In genomic region chr1:191995488-191995887, GRCm38 (mm10) we compare ENCODE assay signal across 9 mouse cellular contexts. TPM values are rescaled to one million over a fixed set of nuclear protein-coding genes. Genes with fewer than 3 reads are reported as not detected.
DNase-seq lines count a peak whose midpoint lies in the region; ATAC-seq and TF ChIP-seq lines count a peak whose summit lies in the region.
"Had no signal": no experiment of that assay in that cellular context is flagged by ENCODE, and none has a peak within 500 bp of the region (broad histone marks: within the 10 kb centered on the region; RNA-seq: fewer than 3 reads in every experiment).

No protein-coding gene starts in this region.

- H3K27ac ChIP-seq in kidney, embryonic 16.5 days (ENCODE audit: low read length) = no peak overlapping the region
- no peak overlapping the region for H3K27ac ChIP-seq in CH12.LX (ENCODE audit: insufficient read depth, low read depth)
- peak overlapping the region; percentile 72; the same call in 1 of the 2 replicates for H3K27ac ChIP-seq in liver, embryonic 12.5 days
- H3K27ac ChIP-seq: limb, embryonic 15.5 days had no signal

- peak; percentile 51 for DNase-seq in kidney, adult 11 months
- DNase-seq in CH12.LX (ENCODE audit: extremely low read depth) = peak; percentile 63
- DNase-seq in retina, postnatal 1 day = peak; percentile 71

- no peak for ATAC-seq in kidney, embryonic 16.5 days (ENCODE audit: low FRiP score, low TSS enrichment)
- peak; percentile 58 for ATAC-seq in activated CD4-positive, CD25-positive, alpha-beta regulatory T cell, adult 4 months
- ATAC-seq in erythroblast, adult 5-6 weeks (replicated peaks; ENCODE audit: low FRiP score, poor library complexity, severe bottlenecking) = peak; percentile 67; the same call in 1 of the 2 replicates
- no peak for ATAC-seq in liver, embryonic 12.5 days
- ATAC-seq in frontal cortex, adult (ENCODE audit: low TSS enrichment) = no peak

- H3K79me2 ChIP-seq in CH12.LX (replicated peaks; ENCODE audit: control insufficient read depth, extremely low read depth, insufficient read depth, poor library complexity, severe bottlenecking) = no peaks in the 10 kb centered on the region

- TF ChIP-seq POLR2A in CH12.LX (IDR thresholded peaks at IDR 0.05; ENCODE audit: low read depth, low read length) = no peak

- TF ChIP-seq RAD21 in CH12.LX (IDR thresholded peaks at IDR 0.05; ENCODE audit: low read depth, low read length) = peak; percentile 73

- in situ Hi-C loops in CH12.LX (cut with MboI; ENCODE audit: low pct_ligation_motif_present, low pct_unique_long_range_greater_than_20kb, low sequenced_read_pairs) = no loop called here

- no peaks in the 10 kb centered on the region for H3K27me3 ChIP-seq in kidney, embryonic 16.5 days (ENCODE audit: insufficient read depth, low read length)
- no peaks in the 10 kb centered on the region for H3K27me3 ChIP-seq in CH12.LX (replicated peaks)
- H3K27me3 ChIP-seq in liver, embryonic 12.5 days (replicated peaks) = no peaks in the 10 kb centered on the region
- H3K27me3 ChIP-seq: limb, embryonic 15.5 days had no signal

- H3K4me1 ChIP-seq in kidney, embryonic 16.5 days (ENCODE audit: insufficient read depth, low read length) = peaks cover 8% of the 10 kb centered on the region
- H3K4me1 ChIP-seq in CH12.LX (ENCODE audit: control insufficient read depth in 1 of 2, insufficient read depth in 2 of 2) = peaks cover 0 to 12% of the 10 kb centered on the region in 2 experiments; a peak in 1 of 4 replicates
- peaks cover 41% of the 10 kb centered on the region for H3K4me1 ChIP-seq in liver, embryonic 12.5 days

- H3K9me3 ChIP-seq in kidney, embryonic 16.5 days (ENCODE audit: low read length) = peaks cover 4% of the 10 kb centered on the region; the same call in 1 of the 2 replicates
- H3K9me3 ChIP-seq in CH12.LX (replicated peaks; ENCODE audit: low read length) = peaks cover 11% of the 10 kb centered on the region
- no peaks in the 10 kb centered on the region for H3K9me3 ChIP-seq in liver, embryonic 12.5 days (replicated peaks)
- H3K9me3 ChIP-seq: limb, embryonic 15.5 days had no signal

- no peak overlapping the region for H3K4me2 ChIP-seq in kidney, embryonic 16.5 days (replicated peaks; ENCODE audit: low read depth, low read length)
- no peak overlapping the region for H3K4me2 ChIP-seq in CH12.LX (ENCODE audit: insufficient read depth, low read depth, poor library complexity, severe bottlenecking)
- H3K4me2 ChIP-seq in liver, embryonic 12.5 days = no peak overlapping the region
- H3K4me2 ChIP-seq: limb, embryonic 15.5 days had no signal

- no peak overlapping the region for H3K9ac ChIP-seq in kidney, embryonic 16.5 days (replicated peaks; ENCODE audit: low read length)
- H3K9ac ChIP-seq in CH12.LX (ENCODE audit: insufficient read depth, low read depth) = no peak overlapping the region
- H3K9ac ChIP-seq in liver, embryonic 12.5 days = no peak overlapping the region
- H3K9ac ChIP-seq: limb, embryonic 15.5 days had no signal

- TF ChIP-seq EP300 in CH12.LX (IDR thresholded peaks at IDR 0.05; ENCODE audit: low read length) = no peak

- WGBS in kidney, embryonic 16.5 days = 66% methylated on average over 4 of the region's 4 CpGs
- 48% methylated on average over 4 of the region's 4 CpGs for WGBS in liver, embryonic 12.5 days (ENCODE audit: insufficient replicate concordance)

- no peak overlapping the region for H3K4me3 ChIP-seq in kidney, embryonic 16.5 days (ENCODE audit: low read length)
- H3K4me3 ChIP-seq in CH12.LX (replicated peaks in 1 of 3; ENCODE audit: low read depth in 2 of 3, low read length in 2 of 3, poor library complexity in 1 of 3) = no peak overlapping the region
- H3K4me3 ChIP-seq in liver, embryonic 12.5 days = no peak overlapping the region
- H3K4me3 ChIP-seq: limb, embryonic 15.5 days had no signal

- H3K36me3 ChIP-seq in kidney, embryonic 16.5 days (ENCODE audit: insufficient read depth, low read length) = peaks cover 27% of the 10 kb centered on the region
- H3K36me3 ChIP-seq in CH12.LX (replicated peaks in 1 of 2; ENCODE audit: control insufficient read depth in 1 of 2, insufficient read depth in 1 of 2, low read length in 1 of 2) = peaks cover 34 to 65% of the 10 kb centered on the region in 2 experiments
- H3K36me3 ChIP-seq in liver, embryonic 12.5 days = peaks cover 43% of the 10 kb centered on the region

- dilution Hi-C loops in CH12.LX (cut with MboI; ENCODE audit: extremely low pct_ligation_motif_present, extremely low pct_unique_long_range_greater_than_20kb, low sequenced_read_pairs) = no loop called here

- peak; percentile 71 for TF ChIP-seq CTCF in CH12.LX (conservative IDR thresholded peaks at IDR 0.05 in 1 of 2, IDR thresholded peaks at IDR 0.05 in 1 of 2; ENCODE audit: low read depth in 2 of 2, low read length in 2 of 2)

TF ChIP-seq in CH12.LX, 34 proteins besides CTCF, POLR2A, EP300 and RAD21:
- TF ChIP-seq ZC3H11A (IDR thresholded peaks at IDR 0.05; ENCODE audit: low read depth, low read length) (0 out of 2 replicates have a peak, but pooled peaks have one; percentile 15), SMC3 (IDR thresholded peaks at IDR 0.05; ENCODE audit: low read depth, low read length) (peak; percentile 79), HCFC1 (IDR thresholded peaks at IDR 0.05; ENCODE audit: low read depth, low read length) (no peak)

RNA-seq across cellular contexts. Expression of gene Rd3, which starts 18.3 kb away (rescaled TPM):
- 0.55 TPM in 2 replicates for polyA plus RNA-seq in kidney, embryonic 16.5 days (2015; fragmentation: Nextera tagmentation; extraction: Ambion mirVana)
- total RNA-seq in CH12.LX (2012; rRNA removed) = 0.25 and 0.29 TPM in 2 replicates
- 0.47 and 0.58 TPM in 2 replicates for total RNA-seq in CH12.LX (2014; rRNA removed)
- 0.44 and 0.55 TPM in 2 replicates for polyA plus RNA-seq in CH12.LX (2012; ENCODE audit: insufficient read length, low read depth)
- polyA plus RNA-seq in activated CD4-positive, CD25-positive, alpha-beta regulatory T cell, adult 4 months (2017; shearing (Covaris generic)) = under 1 TPM; 0.37 to 0.63 TPM
- not detected in 2 replicates for total RNA-seq in erythroblast, adult 5-6 weeks (2015; ENCODE audit: low replicate concordance)
- total RNA-seq in erythroblast, adult 5-6 weeks (2017; ENCODE audit: low replicate concordance) = 0.26 TPM in 1 of 2 replicates, not detected in the other
- polyA plus RNA-seq in liver, embryonic 12.5 days (2016; fragmentation: Nextera tagmentation; extraction: Ambion mirVana) = 0.13 and 0.19 TPM in 2 replicates

Comparison
In these comparisons a context has a peak if more than half of its experiments do, and no peak if none do; other contexts are left out.
1. ATAC-seq: peak in activated CD4-positive, CD25-positive, alpha-beta regulatory T cell, adult 4 months (single experiment) and erythroblast, adult 5-6 weeks (single experiment); none in kidney, embryonic 16.5 days (single experiment), liver, embryonic 12.5 days (single experiment) and frontal cortex, adult (single experiment).
2. Peak in every context shown above with its lines, with median percentiles within 50 percentile points of each other: DNase-seq.